Mouse (Mus musculus) left cerebral cortex, adult 6 months (tissue): Measurements from ENCODE around the gene Cttn. TPM values are rescaled to one million over a fixed set of nuclear protein-coding genes. Genes with fewer than 3 reads are reported as not detected.

Source experiments
- long read RNA-seq, 2 experiments: library from polyadenylated mRNA; unstranded; transcript quantifications; one replicate each; pipeline ENCODE4 v2.0.0; 2019 to 2020
- polyA plus RNA-seq: library from polyadenylated mRNA; unstranded; fragments of <200 nt; fragmentation: Nextera tagmentation; gene quantifications from 2 replicates; pipeline ENCODE4 v1.2.3, GENCODE M21; 2021

Gene Cttn
- polyA plus RNA-seq: 34.6 and 48.0 TPM in 2 replicates
- long read RNA-seq, experiment 1, transcript Cttn-201 (17 exons, 2,913 nt): major isoform, 83 of 361 reads
- long read RNA-seq, experiment 1, transcript Cttn-202 (18 exons, 3,286 nt): minor isoform, 41 of 361 reads
- long read RNA-seq, experiment 1, partial matches to known transcripts: 43 of 361 reads
- long read RNA-seq, experiment 1, other reads (novel, unspliced or antisense): 194 of 361 reads
- long read RNA-seq, experiment 2, transcript Cttn-201 (17 exons, 2,913 nt): major isoform, 6 of 69 reads
- long read RNA-seq, experiment 2, partial matches to known transcripts: 10 of 69 reads
- long read RNA-seq, experiment 2, other reads (novel, unspliced or antisense): 50 of 69 reads

GRCm38 (mm10) chr7:144470545-144471059 lies at the start of gene Cttn:
Gene Cttn (minus strand): TSS chr7:144471009.

Other genes starting within 250 kb of the Cttn start
- gene Ppfia1, start 82.7 kb upstream of the Cttn start, polyA plus RNA-seq: 4.2 and 4.4 TPM in 2 replicates
- 1.6 and 2.1 TPM in 2 replicates for gene Fadd, start 111.5 kb upstream of the Cttn start, polyA plus RNA-seq